Mouse (Mus musculus) forebrain, embryonic 11.5 days (tissue): ENCODE results near the gene Plcg2. TPM values are rescaled to one million over a fixed set of nuclear protein-coding genes. Genes with fewer than 3 reads are reported as not detected.
A peak's percentile ranks its signal among the peaks of the same experiment; 100 is the strongest.

Experiments
- ATAC-seq: fragments of 200-750 bp; cut with Nextera tagmentation; replicated peaks from 2 replicates; pipeline ENCODE4 v1.8.0; 2017; ENCODE audit warnings: moderate TSS enrichment; ENCODE audit not compliant: low FRiP score
- DNase-seq: peaks from one replicate; pipeline ENCODE4 v3.0.0-alpha.2; 2017; ENCODE audit warnings: low spot score
- H3K27ac ChIP-seq: fragments of 300-500 bp; sonication (generic); 2 replicates; pipeline ENCODE4 v1.5.1; 2014; ENCODE audit warnings: low read depth, low read length
- H3K27me3 ChIP-seq: fragments of 300-500 bp; sonication (generic); 2 replicates; pipeline ENCODE4 v1.6.1; 2014; ENCODE audit warnings: mild to moderate bottlenecking, low read length, mixed read lengths; ENCODE audit not compliant: control insufficient read depth, insufficient read depth
- H3K36me3 ChIP-seq: fragments of 300-500 bp; sonication (generic); 2 replicates; pipeline ENCODE4 v1.6.1; 2014; ENCODE audit warnings: mild to moderate bottlenecking, low read length, moderate library complexity, mixed read lengths; ENCODE audit not compliant: control insufficient read depth, insufficient read depth
- H3K4me1 ChIP-seq: fragments of 300-500 bp; sonication (generic); replicated peaks from 2 replicates; pipeline ENCODE4 v1.6.1; 2014; ENCODE audit warnings: low read length, mixed read lengths; ENCODE audit not compliant: control insufficient read depth, insufficient read depth
- H3K4me2 ChIP-seq: fragments of 300-500 bp; sonication (generic); 2 replicates; pipeline ENCODE4 v1.6.1; 2014; ENCODE audit warnings: low read depth, mild to moderate bottlenecking, low read length, moderate library complexity, mixed read lengths; ENCODE audit not compliant: severe bottlenecking
- H3K4me3 ChIP-seq: fragments of 300-500 bp; sonication (generic); 2 replicates; pipeline ENCODE4 v1.5.1; 2014; ENCODE audit warnings: low read depth, low read length
- H3K9ac ChIP-seq: fragments of 300-500 bp; sonication (generic); 2 replicates; pipeline ENCODE4 v1.6.1; 2014; ENCODE audit warnings: low read length
- H3K9me3 ChIP-seq: fragments of 300-500 bp; sonication (generic); 2 replicates; pipeline ENCODE4 v1.6.1; 2016; ENCODE audit warnings: low read length, mixed read lengths; ENCODE audit not compliant: control insufficient read depth
- whole genome bisulfite sequencing: fragments of 180-500 bp; shearing (Covaris S2); extraction: QIAGEN DNeasy Blood & Tissue Kit; methylation state at CpG from one replicate; pipeline ENCODE4 v1.1.7; 2014; 5-methylcytosine and 5-hydroxymethylcytosine counted together
- polyA plus RNA-seq: library from polyadenylated mRNA; unstranded; fragments of >200 nt; fragmentation: Nextera tagmentation; extraction: Ambion mirVana; gene quantifications from 2 replicates; pipeline ENCODE4 v1.2.1, GENCODE M21; 2014

Plcg2 gene
- polyA plus RNA-seq, 1 experiment from 2014 or later, result 2.0 TPM

GRCm38 (mm10) chr8:117545043-117545442 lies 47.0 kb downstream of the Plcg2 start:
- no peaks in the 10 kb centered on the region for H3K27me3 ChIP-seq
- no peak overlapping the region for H3K4me2 ChIP-seq
- WGBS, result 70% methylated on average over 8 of the region's 8 CpGs
- no peaks in the 10 kb centered on the region for H3K4me1 ChIP-seq
- ATAC-seq (no peak), DNase-seq (no peak)
- H3K36me3 ChIP-seq, result no peaks in the 10 kb centered on the region
- no peak overlapping the region for H3K4me3 ChIP-seq
- no peak overlapping the region for H3K9ac ChIP-seq
- no peaks in the 10 kb centered on the region for H3K9me3 ChIP-seq
- no peak overlapping the region for H3K27ac ChIP-seq

- no peaks in the 10 kb centered on the region for H3K36me3 ChIP-seq
- no peak overlapping the region for H3K4me3 ChIP-seq
- H3K27ac ChIP-seq, result no peak overlapping the region
- H3K4me1 ChIP-seq, result no peaks in the 10 kb centered on the region
- H3K27me3 ChIP-seq, result no peaks in the 10 kb centered on the region
- no peak overlapping the region for H3K9ac ChIP-seq
- DNase-seq, result no peak
- 86% methylated on average over 5 of the region's 5 CpGs for WGBS
- no peak overlapping the region for H3K4me2 ChIP-seq
- no peak for ATAC-seq
- H3K9me3 ChIP-seq, result no peaks in the 10 kb centered on the region
Measured at GRCm38 (mm10) chr8:117546386-117546785, 48.3 kb downstream of the Plcg2 start.

- DNase-seq, result no peak
- H3K4me3 ChIP-seq, result no peak overlapping the region
- no peak for ATAC-seq
Measured at GRCm38 (mm10) chr8:117547945-117548344, 49.9 kb downstream of the Plcg2 start.

DNA sequence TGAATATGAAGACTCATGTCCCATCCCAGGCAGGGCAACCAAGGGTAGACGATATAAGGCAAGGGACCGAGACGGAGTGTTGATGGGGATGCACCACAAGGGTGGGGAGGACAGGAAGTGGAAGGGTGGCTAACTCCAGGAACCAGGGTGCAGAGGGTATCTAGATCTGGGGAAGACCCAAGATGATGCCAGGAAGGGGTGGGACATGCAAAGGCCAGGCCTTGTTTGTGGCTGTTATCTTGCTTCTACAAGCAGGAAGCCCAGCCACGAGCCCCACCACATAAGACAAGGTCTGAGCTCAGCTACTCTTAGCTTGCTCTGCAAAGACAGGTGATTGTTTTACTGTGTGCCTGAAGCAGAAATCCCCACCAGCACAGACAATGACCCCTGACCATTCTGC lies 50.4 kb downstream of the Plcg2 start:
- no peaks in the 10 kb centered on the region for H3K27me3 ChIP-seq
- 88% methylated on average over 4 of the region's 4 CpGs for WGBS
- H3K4me3 ChIP-seq, result no peak overlapping the region

More at GRCm38 (mm10) chr8:117547945-117548344, 49.9 kb downstream of the Plcg2 start:
- H3K27ac ChIP-seq, result no peak overlapping the region
- no peaks in the 10 kb centered on the region for H3K27me3 ChIP-seq
- H3K4me1 ChIP-seq, result no peaks in the 10 kb centered on the region
- H3K36me3 ChIP-seq, result no peaks in the 10 kb centered on the region
- 89% methylated on average over 5 of the region's 5 CpGs for WGBS
- H3K9ac ChIP-seq, result no peak overlapping the region
- no peaks in the 10 kb centered on the region for H3K9me3 ChIP-seq
- H3K4me2 ChIP-seq, result no peak overlapping the region

DNA sequence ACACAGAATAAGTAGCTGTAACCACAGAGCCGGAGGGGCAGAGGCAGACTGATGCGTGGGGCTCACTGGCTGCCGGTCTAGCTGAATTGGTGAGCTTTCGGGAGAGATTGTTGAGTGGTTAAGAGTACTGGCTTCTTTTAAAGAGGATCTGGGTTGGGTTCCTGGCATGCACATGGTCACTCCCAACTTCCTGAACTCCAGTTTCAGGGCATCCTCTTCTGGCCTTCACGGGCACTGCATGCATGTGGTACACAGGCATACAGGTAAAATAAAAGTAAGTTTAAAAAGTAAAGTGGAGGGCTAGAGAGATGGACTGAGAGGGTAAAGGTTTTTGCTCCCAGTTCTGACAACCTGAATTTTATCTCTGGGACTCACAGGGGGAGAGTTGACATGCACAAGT lies 52.4 kb downstream of the Plcg2 start:
- no peaks in the 10 kb centered on the region for H3K4me1 ChIP-seq
- H3K4me3 ChIP-seq, result no peak overlapping the region
- no peaks in the 10 kb centered on the region for H3K27me3 ChIP-seq
- no peaks in the 10 kb centered on the region for H3K36me3 ChIP-seq
- DNase-seq (no peak), ATAC-seq (no peak)
- H3K27ac ChIP-seq, result no peak overlapping the region
- no peaks in the 10 kb centered on the region for H3K9me3 ChIP-seq
- 93% methylated on average over 5 of the region's 5 CpGs for WGBS
- no peak overlapping the region for H3K4me2 ChIP-seq
- H3K9ac ChIP-seq, result no peak overlapping the region

More for the DNA sequence above, 50.4 kb downstream of the Plcg2 start:
- Histone ChIP-seq H3K4me1 (no peaks in the 10 kb centered on the region), H3K27ac (no peak overlapping the region), H3K4me2 (no peak overlapping the region), H3K9me3 (no peaks in the 10 kb centered on the region), H3K36me3 (no peaks in the 10 kb centered on the region), H3K9ac (no peak overlapping the region)
- ATAC-seq, result no peak
- DNase-seq, result no peak

GRCm38 (mm10) chr8:117561014-117561413 lies 62.9 kb downstream of the Plcg2 start:
- DNase-seq (no peak), ATAC-seq (no peak)
- Histone ChIP-seq H3K27ac (no peak overlapping the region), H3K36me3 (no peaks in the 10 kb centered on the region), H3K4me1 (peaks cover 3% of the 10 kb centered on the region; the same call in 1 of the 2 replicates), H3K27me3 (no peaks in the 10 kb centered on the region; the same call in 1 of the 2 replicates), H3K4me3 (no peak overlapping the region), H3K4me2 (no peak overlapping the region), H3K9ac (no peak overlapping the region), H3K9me3 (no peaks in the 10 kb centered on the region)
- 78% methylated on average over 4 of the region's 4 CpGs for WGBS

- no peak for DNase-seq
- WGBS, result 18% methylated on average over 17 of the region's 17 CpGs
- peak overlapping the region; percentile 11 for H3K4me3 ChIP-seq
Measured at GRCm38 (mm10) chr8:117561735-117562361, 63.8 kb downstream of the Plcg2 start.

GRCm38 (mm10) chr8:117562445-117563014 lies 64.4 kb downstream of the Plcg2 start:
- H3K4me2 ChIP-seq, result peak overlapping the region; percentile 31; the same call in 1 of the 2 replicates
- no peak for ATAC-seq
- no peak overlapping the region for H3K27ac ChIP-seq

More at GRCm38 (mm10) chr8:117561735-117562361, 63.8 kb downstream of the Plcg2 start:
- H3K36me3 ChIP-seq, result no peaks in the 10 kb centered on the region
- no peak overlapping the region for H3K9ac ChIP-seq
- H3K27ac ChIP-seq, result no peak overlapping the region
- no peaks in the 10 kb centered on the region for H3K9me3 ChIP-seq
- H3K4me1 ChIP-seq, result peaks cover 3% of the 10 kb centered on the region; the same call in 1 of the 2 replicates
- no peak for ATAC-seq
- H3K27me3 ChIP-seq, result no peaks in the 10 kb centered on the region; the same call in 1 of the 2 replicates
- peak overlapping the region; percentile 31 for H3K4me2 ChIP-seq

More at GRCm38 (mm10) chr8:117562445-117563014, 64.4 kb downstream of the Plcg2 start:
- Histone ChIP-seq H3K27me3 (no peaks in the 10 kb centered on the region; the same call in 1 of the 2 replicates), H3K9me3 (no peaks in the 10 kb centered on the region), H3K36me3 (no peaks in the 10 kb centered on the region), H3K9ac (no peak overlapping the region), H3K4me3 (peak overlapping the region; percentile 11), H3K4me1 (peaks cover 3% of the 10 kb centered on the region; the same call in 1 of the 2 replicates)
- DNase-seq, result no peak
- 25% methylated on average over 16 of the region's 16 CpGs for WGBS
